Mouse (Mus musculus): ENCODE results near the gene Zfp990.
"Not testable (repeated sequence)": the region's sequence is repeated elsewhere in the genome, so short reads cannot be mapped to it uniquely, and the experiment has no call there.

Zfp990 gene

DNA sequence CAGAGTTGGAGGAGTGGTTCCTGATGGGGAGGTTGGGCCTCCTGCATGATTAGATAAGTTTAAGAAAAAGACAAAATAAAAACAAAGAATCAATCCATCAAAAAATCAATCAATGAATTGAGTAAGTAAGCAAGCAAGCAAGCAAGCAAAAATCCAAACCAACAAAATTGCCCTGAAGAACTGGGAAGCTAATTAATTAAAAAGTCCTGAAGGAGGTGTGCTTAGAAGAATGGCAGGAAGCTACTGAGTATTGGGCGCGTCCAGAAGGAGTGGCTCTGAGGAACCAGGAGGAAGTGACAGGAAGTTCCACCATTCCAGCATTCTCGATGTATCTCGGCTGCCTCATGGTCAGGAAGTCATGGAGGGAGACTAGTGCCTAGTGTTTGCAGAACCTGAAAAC, at the start of gene Zfp990:
Gene Zfp990 (plus strand): TSS at position 301 of the 400 bp plus-strand sequence.
- DNase-seq, result not testable (repeated sequence)

DNA sequence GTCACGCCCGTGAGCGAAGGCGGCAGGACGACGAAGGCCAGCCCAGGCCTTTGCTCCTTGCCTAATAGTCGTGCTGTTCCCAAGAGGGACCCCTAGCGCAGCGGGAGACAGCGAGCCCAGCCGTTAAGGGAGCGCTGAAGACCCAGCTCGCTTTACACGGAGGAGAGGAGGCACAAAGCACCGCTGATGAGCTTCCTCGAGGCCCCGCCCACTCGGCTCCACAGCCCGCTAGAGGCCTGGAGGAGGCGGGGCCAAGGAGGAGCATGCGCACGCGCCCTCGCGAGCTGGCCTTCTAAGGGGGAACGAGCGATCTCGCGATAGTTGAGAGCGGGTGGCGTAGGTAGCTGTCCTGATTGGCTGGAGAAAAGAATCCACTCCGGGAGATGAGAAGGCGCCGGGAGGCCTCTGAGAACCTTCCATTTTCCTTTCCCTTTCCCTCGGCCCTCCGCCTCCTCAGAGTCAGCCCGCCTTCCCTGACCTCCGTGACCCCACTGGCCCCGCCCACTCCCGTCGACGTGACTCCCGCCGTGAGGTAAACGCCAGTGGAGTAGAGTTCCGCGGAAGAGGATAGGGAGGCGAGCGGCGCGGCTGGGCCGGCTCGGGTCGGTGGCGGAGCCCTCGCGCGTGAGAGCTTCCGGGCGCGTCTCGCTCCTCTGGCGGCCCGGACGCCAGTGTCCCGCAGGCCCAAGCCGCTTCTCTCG, 46.9 kb upstream of the Zfp990 start:
- not testable (repeated sequence) for DNase-seq

DNA sequence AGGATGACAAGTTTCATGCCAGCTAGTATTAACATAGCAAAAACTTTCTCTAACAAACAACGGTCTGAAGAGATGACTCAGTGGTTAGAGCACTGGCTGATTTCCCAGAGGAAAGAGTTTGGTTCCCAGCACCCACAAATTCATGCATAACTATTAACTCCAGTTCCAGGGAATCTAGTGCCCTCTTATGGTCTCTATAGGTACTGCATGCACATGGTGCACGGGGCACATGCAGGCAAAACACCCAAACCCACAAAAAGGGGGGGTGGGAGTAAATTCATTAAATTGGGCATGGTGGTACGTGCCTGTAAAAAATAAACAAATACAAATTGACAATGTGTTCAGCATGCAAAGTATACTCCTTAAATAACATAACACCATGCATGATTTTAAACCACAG, 32.4 kb upstream of the Zfp990 start:
- DNase-seq, result no peak

DNA sequence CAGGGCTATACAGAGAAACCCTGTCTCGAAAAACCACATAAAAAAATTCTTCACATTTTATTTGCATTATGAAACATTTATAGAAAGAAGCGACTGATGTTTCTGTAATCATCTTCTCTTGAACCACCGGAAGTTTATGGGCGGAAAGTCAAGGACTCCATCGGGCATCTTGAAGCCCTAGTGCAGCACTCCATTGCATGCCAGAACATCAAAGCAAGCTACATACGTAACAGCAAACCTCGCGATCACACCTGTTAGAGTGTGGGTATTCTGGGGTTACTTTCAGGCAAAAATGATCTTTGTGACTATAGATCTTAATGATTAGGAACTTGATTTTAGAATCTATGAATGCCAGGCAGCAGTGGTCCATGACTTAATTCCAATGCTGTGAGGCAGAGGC, 29.9 kb upstream of the Zfp990 start:
- DNase-seq, result not testable (repeated sequence)

DNA sequence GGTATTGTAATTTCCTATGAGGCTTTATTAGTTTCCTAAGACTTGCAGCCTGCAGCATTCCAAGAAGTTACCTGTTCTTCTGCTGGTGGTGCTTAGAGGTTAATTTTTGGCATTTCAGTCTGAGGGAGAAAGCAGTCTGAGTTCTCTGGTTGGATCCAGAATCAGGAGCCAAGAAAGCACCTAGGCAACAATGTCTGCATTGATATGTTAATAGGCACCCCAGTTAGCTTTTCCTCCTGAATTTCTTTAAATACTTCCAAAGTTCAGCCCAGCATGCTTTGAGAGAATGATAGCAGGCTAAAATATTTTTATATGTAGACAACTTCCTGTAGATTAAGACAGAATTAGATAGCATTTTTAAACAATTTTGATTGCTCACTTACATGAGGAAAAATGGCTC, 21.2 kb upstream of the Zfp990 start:
- no peak for DNase-seq

DNA sequence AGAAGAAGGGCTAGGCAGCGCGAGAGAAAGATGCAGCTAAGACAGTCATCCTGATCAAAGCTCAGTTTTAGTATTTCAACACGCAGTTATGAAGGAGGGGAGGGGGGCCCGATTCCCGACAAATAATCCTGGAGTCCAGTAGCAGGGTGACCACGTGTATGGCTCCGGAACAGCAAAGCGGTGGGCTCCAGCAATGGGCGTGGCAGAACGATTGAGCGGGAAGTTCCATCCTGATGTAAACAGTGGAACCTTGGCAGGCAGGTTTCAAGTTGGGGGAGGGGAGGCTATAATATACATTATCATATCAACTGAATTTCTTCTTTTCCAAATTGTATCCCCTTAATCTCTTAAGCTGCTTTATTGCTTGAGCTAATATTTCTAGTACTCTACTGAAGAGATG, 18.4 kb upstream of the Zfp990 start:
- no peak for DNase-seq

DNA sequence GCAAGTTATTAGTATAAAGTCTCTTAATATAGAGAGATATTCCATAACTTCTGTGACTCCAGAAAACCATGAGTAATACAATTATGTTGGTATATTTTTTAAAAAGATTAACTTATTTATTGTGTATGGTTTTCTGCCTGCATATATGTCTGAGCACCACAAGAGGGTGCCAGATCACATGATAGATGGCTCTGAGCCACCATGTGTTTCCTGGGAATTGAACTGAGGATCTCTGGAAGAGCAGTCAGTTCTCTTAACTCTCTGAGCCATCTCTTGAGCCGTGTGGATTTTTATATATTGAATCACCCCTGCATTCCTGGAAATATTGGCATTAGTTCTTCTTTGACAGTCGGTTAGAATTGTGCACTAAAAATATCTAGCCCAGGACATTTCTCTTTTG, 17.2 kb upstream of the Zfp990 start:
- DNase-seq, result not testable (repeated sequence)

DNA sequence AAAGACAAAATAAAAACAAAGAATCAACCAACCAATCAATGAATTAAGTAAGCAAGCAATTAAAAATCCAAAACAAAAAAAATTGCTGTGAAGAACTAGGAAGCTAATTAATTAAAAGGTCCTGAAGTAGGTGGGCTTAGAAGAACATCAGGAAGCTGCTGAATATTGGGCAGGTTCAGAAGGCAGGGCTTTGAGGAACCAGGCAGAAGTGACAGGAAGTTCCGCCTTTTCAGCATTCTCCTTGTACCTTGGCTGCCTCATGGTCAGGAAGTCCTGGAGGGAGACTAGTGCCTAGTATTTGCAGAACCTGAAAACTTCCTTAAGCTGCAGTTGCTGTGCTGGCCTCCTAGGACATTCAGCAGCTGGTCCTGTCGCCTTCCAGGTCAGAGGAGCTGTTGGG, 4.1 kb downstream of the Zfp990 start:
- not testable (repeated sequence) for DNase-seq

DNA sequence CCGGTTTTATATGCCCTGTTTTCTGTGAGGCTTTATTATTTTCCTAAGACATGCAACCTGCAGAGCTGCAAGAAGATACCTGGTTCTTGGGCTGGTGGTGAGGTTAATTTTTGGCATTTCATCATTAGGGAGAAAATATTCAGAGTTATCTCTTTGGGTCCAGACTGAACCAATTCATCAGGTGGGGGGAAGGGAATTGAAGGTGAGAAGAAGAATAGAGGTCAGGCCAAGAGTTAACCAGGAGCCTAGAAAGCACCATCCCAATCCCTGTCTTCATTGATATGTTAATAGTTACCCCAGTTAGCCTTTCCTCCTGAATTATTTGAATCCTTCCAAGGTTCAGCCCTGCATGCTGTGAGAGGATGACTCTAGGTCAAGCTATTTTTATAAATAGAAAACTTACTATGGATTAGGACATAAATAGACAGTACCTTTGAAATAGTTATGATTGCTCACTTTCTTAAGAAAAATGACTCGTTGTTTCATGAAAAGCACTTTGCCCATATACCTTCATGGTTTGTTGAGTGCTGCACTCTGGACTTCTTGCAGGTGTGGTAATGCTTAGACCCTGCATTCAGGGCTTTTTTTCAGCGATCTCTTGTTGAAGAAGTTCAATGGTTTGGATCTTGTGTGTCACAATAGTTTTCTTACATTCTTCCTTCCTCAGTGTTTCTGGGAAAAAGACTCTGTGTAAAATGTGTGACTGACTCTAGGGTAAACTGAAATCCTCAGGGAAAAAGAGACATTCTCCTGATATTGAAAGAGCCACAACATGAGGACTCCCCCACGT, 5.4 kb downstream of the Zfp990 start:
- DNase-seq, result not testable (repeated sequence)

DNA sequence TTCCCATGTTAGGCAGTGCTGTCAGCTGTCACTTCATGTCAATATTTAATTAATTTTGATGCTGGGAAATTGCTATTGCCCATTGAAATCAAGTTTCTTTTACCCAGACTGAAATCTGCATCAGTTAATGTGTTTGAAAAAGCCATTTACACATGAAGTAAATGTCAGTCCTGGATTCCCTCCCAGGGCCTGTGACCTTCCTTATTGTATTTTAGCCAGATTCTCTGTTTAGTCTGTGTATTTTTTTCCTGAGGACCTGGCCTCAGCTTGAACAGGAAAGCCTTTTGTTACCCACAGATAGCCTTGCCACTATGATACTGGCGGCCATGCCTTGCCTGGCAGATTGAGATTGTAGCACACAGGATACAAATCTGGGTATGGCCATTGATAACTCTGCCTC, 6.8 kb downstream of the Zfp990 start:
- not testable (repeated sequence) for DNase-seq

DNA sequence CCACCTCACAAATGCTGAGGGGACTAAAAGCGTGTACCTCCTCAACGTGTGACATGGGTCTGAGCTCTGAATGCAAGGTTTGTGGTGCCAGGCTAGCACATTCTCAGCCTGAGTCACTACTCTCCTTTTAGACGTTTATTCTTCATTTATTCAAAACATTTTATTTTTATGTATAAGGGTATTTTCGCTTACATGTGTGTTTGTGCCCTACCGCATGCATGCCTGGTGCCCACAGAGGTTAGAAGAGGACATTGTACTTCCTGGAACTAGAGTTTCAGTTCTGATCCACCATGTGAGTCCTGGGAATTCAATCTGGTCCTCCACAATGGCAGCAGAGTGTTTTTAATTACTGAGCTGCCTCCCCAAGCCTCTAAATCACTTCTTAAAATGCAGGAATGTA, 33.3 kb downstream of the Zfp990 start:
- DNase-seq, result not testable (repeated sequence)

DNA sequence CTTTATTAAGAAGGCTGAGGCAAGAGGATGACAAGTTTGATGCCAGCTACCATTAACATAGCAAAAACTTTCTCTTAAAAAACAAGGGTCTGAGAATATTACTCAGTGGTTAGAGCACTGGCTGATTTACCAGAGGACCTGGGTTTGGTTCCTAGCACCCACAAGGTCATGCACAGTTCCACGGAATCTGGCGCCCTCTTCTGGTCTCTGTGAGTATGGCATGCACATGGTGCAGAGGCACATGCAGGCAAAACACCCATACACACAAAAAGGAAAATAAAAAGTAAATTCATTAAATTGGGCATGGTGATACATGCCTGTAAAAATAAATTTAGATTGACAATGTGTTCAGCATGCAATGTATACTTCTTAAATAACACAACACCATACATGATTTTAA, 34.5 kb downstream of the Zfp990 start:
- DNase-seq, result not testable (repeated sequence)

DNA sequence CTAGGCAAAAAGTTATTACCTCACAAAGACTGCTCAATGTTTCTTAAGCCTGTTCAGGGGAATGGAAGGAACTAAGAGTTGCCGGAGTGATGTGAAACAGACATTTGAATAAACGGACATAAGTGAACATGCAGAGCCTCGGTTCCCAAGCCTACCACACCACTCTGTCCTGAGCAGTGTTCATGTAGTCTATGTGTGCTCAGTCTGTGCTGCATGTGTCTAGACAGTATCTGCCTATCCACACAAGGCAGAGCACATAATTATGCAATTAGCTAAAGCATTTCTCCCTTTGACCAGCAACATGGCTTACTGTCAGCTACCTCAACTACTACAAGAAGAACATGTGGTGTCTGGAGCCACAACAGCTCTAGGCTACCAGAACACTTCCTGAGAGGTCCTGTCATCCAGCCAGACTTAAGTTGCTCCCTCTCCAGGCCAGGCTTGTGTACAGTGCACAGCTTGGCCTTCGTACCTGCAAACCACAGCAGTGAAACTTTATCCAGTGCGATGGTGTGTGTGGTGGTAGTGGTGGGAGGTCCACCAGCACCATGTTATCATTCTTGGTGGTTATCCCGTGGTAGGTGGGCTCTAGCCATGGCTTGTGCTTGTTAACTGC, 35.3 kb downstream of the Zfp990 start:
- DNase-seq, result not testable (repeated sequence)

DNA sequence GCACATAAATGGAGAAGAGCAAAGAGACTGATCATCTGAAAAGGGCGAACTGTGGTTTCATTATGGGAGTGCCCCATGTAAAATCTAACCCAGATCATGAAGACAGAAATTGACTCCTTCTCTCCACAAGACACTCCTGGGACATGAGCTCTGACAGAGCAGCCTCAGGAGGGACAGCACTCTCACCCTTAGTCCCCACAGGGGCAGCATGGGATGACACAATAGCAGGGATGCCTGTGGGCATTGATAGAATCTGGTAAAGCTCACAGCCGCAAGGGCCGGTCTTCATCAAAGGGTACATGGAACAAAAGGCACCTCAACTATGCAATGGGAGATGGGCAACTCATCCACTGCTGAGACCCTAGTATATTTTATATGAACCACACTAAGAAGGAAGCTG, 35.9 kb downstream of the Zfp990 start:
- DNase-seq, result not testable (repeated sequence)

DNA sequence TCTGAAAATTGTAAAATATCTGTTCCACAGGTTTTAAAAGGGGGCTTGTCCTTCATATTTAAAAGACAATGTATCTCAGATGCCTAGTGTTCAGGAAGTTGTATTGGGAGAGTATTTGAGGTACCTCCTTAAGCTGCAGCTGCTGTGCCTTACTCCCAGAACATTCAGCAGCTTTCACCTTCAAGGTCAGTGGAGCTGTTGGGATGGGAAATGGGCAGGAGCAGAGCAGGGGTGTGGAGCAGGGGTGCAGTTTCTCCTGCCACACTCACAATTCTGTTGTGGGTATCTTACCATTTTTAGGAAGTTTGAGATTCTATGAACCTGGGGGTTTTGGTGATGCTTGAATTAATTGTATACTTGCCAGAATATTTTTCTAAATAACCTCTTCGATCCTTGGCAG, 46.1 kb downstream of the Zfp990 start:
- DNase-seq, result no peak

DNA sequence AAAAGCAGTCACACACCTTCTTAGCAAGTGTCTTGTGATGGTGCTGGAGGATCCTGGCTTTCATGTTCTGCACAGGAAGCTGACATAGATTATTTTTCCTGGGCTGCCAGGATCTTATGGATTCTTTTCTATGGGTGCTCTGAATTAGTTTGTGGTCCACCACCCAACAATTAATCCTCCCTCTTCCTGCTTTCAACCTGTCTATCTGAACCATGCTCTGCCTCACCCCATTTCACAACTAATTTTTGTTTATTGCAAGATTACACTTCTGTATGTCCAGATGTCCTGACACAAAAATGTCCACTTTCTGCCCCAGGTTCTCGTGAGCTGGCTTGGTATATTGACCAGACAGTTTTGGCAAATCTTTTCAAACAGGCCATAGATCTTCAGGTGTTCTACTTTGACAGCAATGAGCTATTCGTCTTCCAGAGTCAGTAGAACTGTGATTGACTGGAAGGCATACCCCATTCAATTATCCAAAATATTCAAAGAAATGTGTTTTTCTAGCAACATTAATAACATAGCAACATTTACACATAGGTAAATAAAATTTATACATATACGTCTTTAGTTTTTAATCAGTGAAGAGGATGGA, 49.0 kb downstream of the Zfp990 start:
- DNase-seq, result no peak

DNA sequence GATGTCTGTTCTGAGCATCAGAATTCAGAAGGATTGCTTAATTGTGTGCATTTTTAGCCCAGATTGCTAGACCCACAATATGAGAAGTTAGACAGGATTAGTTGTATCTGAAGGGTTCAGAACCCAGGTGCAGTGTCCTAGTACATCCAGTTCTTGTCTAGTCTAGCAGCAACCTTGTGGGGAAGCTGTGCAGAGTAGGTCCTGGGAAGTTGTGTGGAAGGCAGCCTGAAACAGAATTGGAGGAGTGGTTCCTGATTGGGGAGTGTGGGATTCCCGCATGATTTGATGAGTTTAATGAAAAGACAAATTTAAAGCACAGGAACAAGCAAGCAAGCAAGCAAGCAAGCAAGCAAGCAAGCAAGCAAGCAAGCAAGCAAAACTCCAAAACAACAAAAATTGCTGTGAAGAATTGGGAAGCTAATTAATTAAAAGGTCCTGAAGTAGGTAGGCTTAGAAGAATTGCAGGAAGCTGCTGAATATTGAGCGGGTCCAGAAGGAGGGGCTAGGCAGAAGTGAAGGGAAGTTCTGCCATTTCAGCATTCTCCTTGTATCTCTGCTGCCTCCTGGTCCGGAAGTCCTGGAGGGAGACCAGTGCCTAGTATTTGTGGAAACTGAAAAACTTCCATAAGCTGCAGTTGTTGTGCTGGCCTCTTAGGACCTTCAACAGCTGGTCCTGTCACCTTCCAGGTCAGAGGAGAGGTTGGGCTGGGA, 53.7 kb downstream of the Zfp990 start:
- DNase-seq, result no peak

DNA sequence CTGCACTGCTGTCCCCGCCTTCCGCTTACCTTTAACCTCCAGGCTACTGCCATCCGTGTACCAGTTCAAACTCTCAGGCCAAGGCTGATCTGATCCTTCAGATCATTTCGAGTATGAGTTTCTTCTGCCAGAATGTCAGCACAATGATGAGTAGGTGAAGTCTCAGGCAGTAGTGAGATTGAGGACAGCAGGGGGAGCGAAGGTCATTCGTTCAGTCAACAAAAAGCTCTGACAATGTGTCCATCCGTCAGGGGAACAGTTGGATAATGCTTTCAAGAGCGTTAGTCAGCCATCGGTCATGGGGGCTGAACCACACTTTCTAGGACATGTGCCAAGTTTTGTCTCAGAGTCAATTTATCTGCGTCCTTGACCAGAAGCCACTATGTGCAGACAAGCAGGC, 59.9 kb downstream of the Zfp990 start:
- not testable (repeated sequence) for DNase-seq

DNA sequence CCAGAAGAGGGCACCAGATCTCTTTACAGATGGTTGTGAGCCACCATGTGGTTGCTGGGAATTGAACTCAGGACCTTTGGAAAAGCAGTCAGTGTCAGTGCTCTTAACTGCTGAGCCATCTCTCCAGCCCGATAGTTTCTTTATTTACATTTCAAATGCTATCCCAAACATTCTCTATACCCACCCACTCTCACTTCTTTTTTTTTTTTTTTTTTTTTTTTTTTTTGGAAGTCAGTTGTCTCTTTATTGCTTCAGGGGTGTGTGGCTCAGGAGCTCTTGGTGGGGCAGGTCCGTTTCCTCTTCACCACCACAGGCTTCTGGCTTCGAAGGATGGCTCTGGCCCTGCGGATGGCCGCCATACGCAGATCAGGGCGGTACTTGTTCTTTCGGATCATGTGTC, 66.1 kb downstream of the Zfp990 start:
- not testable (repeated sequence) for DNase-seq

DNA sequence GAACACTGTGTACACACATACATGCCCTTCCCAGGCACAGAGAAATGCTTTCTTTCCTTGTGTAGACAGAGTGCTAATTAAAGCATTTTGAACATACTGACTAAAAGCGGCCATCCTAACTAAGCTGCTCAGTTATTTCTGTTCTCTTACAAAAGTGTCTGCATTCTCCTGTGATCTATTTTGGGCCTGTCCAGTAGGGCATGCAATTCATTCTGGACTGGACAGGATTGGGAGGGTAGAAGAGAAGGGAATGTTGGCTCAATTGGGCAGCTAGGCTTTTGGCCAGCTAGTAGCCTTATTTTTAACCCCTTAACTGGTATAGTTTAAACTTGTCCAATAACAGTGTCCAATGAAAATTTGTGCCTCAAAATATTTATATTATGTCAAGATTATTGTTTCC, 69.8 kb downstream of the Zfp990 start:
- DNase-seq, result not testable (repeated sequence)

DNA sequence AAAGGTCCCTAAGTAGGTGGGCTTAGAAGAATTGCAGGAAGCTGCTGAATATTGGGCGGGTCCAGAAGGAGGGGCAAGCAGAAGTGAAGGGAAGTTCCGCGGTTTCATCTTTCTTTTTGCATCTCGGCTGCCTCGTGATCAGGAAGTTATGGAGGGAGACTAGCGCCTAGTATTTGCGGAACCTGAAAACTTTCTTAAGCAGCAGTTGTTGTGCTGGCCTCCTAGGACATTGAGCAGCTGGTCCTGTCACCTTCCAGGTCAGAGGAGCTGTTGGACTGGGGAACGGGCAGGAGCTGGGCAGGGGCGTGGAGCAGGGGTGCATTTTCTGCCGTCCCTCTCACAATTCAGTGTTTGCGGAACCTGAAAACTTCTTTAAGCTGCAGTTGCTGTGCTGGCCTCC, 74.5 kb downstream of the Zfp990 start, which contains the start of gene Gm13212:
Gene Gm13212 (plus strand): TSS at position 89 of the 400 bp plus-strand sequence.
- not testable (repeated sequence) for DNase-seq

DNA sequence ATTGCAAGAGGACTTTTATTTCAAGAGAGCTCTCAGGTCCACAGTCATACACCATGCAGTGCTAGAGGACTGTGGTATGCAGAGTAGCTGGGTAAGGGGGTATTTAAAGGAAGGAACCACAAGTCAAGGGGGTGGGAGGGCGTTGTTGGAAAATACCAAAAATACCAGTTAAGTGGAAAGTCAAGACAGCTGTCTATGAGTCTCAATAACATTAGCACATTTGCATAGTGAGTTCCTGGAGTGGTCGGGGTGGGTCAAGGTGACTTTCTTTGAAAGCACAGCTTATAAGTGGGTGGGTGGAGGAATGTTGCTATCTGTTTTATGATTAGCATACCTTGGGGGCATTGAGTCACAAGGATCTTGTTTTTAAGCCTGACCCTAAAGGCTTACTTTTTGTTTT, 75.5 kb downstream of the Zfp990 start:
- not testable (repeated sequence) for DNase-seq
